Mouse (Mus musculus) lung, postnatal 0 days (tissue): Measurements from ENCODE around the gene Nudt4.

Source experiments
- CTCF ChIP-seq: IDR thresholded peaks from 2 replicates; pipeline ENCODE4 v1.5.1; 2016; ENCODE audit warnings: antibody characterized with exemption, mild to moderate bottlenecking
- EP300 ChIP-seq: IDR thresholded peaks from 2 replicates; pipeline ENCODE4 v1.6.1; 2016; ENCODE audit warnings: antibody characterized with exemption, mild to moderate bottlenecking, control low read depth

DNA sequence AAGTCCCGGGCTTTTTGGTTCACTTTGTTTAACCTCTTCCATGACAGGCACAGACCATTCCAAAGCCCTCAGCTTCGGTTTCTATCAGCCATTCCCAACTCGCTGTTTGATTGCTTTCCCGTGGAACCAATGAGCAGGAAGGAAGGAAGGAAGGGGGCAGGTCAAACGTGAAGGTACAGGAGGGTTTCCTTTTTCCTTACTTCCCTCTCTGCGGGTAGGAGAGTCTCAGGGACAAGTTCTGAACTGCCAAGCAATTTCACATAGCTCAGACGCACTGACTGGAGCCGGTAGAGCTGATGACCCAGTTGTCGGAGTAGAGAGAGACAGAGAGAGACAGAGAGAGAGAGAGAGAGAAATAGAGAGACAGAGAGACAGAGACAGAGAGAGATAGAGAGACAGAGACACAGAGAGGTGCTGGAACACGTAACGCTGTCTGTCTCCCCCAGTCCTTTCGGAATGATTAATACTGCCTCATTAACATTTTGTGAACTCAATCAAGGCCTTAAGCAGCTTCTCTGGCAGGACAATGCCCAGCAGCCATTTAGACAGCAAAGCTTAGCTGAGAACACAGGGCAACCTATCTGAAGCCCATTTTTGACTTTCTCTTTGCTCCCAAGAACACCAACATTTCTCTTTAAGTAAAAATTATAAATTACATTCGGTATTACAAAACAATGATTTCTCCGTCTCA, 13.1 kb upstream of the Nudt4 start:
- TF ChIP-seq CTCF (no peak), EP300 (no peak)
